Mouse (Mus musculus) CH12.LX (cell line): ENCODE results near the gene Tmco1. TPM values are rescaled to one million over a fixed set of nuclear protein-coding genes. Genes with fewer than 3 reads are reported as not detected.

Experiments
- DNase-seq: peaks from one replicate; pipeline ENCODE4 v3.0.0-alpha.2; 2013; ENCODE audit errors: extremely low read depth
- H3K27ac ChIP-seq: 2 replicates; pipeline ENCODE4 v1.5.1; 2012; ENCODE audit warnings: low read depth, mild to moderate bottlenecking, control low read depth, moderate library complexity; ENCODE audit not compliant: insufficient read depth
- H3K27me3 ChIP-seq: replicated peaks from 2 replicates; pipeline ENCODE3; 2012; ENCODE audit warnings: inconsistent platforms
- H3K36me3 ChIP-seq, 2 experiments: replicated peaks in 1 of 2; 2 replicates each; pipeline versions ENCODE3 to v1.6.1; 2012; ENCODE audit warnings: inconsistent platforms in 1 of 2, low read length in 1 of 2, mild to moderate bottlenecking in 1 of 2, mixed read lengths in 1 of 2, moderate library complexity in 1 of 2; ENCODE audit not compliant: control insufficient read depth in 1 of 2, insufficient read depth in 1 of 2
- H3K4me1 ChIP-seq, 2 experiments: 2 replicates each; pipeline ENCODE4 v1.6.1; 2012; ENCODE audit warnings: inconsistent platforms in 1 of 2, moderate library complexity in 1 of 2; ENCODE audit not compliant: insufficient read depth in 2 of 2, control insufficient read depth in 1 of 2
- H3K4me2 ChIP-seq: 2 replicates; pipeline ENCODE4 v1.6.1; 2012; ENCODE audit warnings: low read depth, mild to moderate bottlenecking, control low read depth; ENCODE audit not compliant: poor library complexity, insufficient read depth, severe bottlenecking
- H3K4me3 ChIP-seq, 3 experiments: fragments of 150-350 bp in 1 of 3; sonication (generic) in 1 of 3; replicated peaks in 1 of 3; 2 replicates each; pipeline versions ENCODE3 to v1.5.1; 2011 to 2012; ENCODE audit warnings: low read depth in 2 of 3, low read length in 2 of 3, mild to moderate bottlenecking in 2 of 3, moderate library complexity in 2 of 3, control low read depth in 1 of 3, improper control_type of control experiment in 1 of 3, inconsistent platforms in 1 of 3, mixed read lengths in 1 of 3; ENCODE audit not compliant: poor library complexity in 1 of 3
- H3K79me2 ChIP-seq: replicated peaks from 2 replicates; pipeline ENCODE4 v1.6.1; 2012; ENCODE audit warnings: mild to moderate bottlenecking, moderate library complexity; ENCODE audit not compliant: control insufficient read depth, poor library complexity, insufficient read depth, severe bottlenecking; ENCODE audit errors: extremely low read depth
- H3K9ac ChIP-seq: 2 replicates; pipeline ENCODE4 v1.6.1; 2012; ENCODE audit warnings: low read depth, mild to moderate bottlenecking, control low read depth, moderate library complexity; ENCODE audit not compliant: insufficient read depth
- H3K9me3 ChIP-seq: replicated peaks from 2 replicates; pipeline ENCODE3; 2012; ENCODE audit warnings: low read length, inconsistent platforms, mixed read lengths
- BHLHE40 ChIP-seq: IDR thresholded peaks from 2 replicates; pipeline ENCODE4 v1.6.1; 2011; ENCODE audit warnings: mild to moderate bottlenecking, low read depth, low read length, improper control_type of control experiment
- CHD2 ChIP-seq: IDR thresholded peaks from 2 replicates; pipeline ENCODE4 v1.6.1; 2011; ENCODE audit warnings: low read length, improper control_type of control experiment
- CTCF ChIP-seq, 2 experiments: IDR thresholded peaks in 1 of 2; conservative IDR thresholded peaks in 1 of 2; 2 replicates each; pipeline ENCODE4 v1.5.1; 2011 to 2012; ENCODE audit warnings: low read depth in 2 of 2, low read length in 2 of 2, improper control_type of control experiment in 1 of 2, inconsistent platforms in 1 of 2, mild to moderate bottlenecking in 1 of 2, moderate library complexity in 1 of 2
- E2F4 ChIP-seq: IDR thresholded peaks from 2 replicates; pipeline ENCODE4 v1.6.1; 2011; ENCODE audit warnings: low read depth, low read length, improper control_type of control experiment; ENCODE audit not compliant: insufficient replicate concordance
- ETS1 ChIP-seq: conservative IDR thresholded peaks from 2 replicates; pipeline ENCODE4 v1.6.1; 2012; ENCODE audit warnings: low read depth, mild to moderate bottlenecking, inconsistent platforms, low read length, improper control_type of control experiment, moderate library complexity
- HCFC1 ChIP-seq: IDR thresholded peaks from 2 replicates; pipeline ENCODE4 v1.6.1; 2012; ENCODE audit warnings: low read depth, mild to moderate bottlenecking, inconsistent platforms, low read length, improper control_type of control experiment
- JUN ChIP-seq: IDR thresholded peaks from 2 replicates; pipeline ENCODE4 v1.6.1; 2011; ENCODE audit warnings: low read depth, mild to moderate bottlenecking, low read length, improper control_type of control experiment, moderate library complexity; ENCODE audit not compliant: insufficient read depth
- JUND ChIP-seq: conservative IDR thresholded peaks from 2 replicates; pipeline ENCODE4 v1.6.1; 2011; ENCODE audit warnings: low read depth, low read length, improper control_type of control experiment
- MAFK ChIP-seq: IDR thresholded peaks from 2 replicates; pipeline ENCODE4 v1.6.1; 2011; ENCODE audit warnings: low read length, improper control_type of control experiment; ENCODE audit not compliant: insufficient replicate concordance
- MAX ChIP-seq: IDR thresholded peaks from 2 replicates; pipeline ENCODE4 v1.6.1; 2011; ENCODE audit warnings: low read length, improper control_type of control experiment
- MEF2A ChIP-seq: IDR thresholded peaks from 2 replicates; pipeline ENCODE4 v1.6.1; 2014; ENCODE audit warnings: low read depth, mild to moderate bottlenecking, inconsistent platforms, low read length, improper control_type of control experiment, borderline replicate concordance
- MXI1 ChIP-seq: IDR thresholded peaks from 2 replicates; pipeline ENCODE4 v1.6.1; 2011; ENCODE audit warnings: mild to moderate bottlenecking, low read depth, low read length, improper control_type of control experiment
- MYC ChIP-seq: IDR thresholded peaks from 2 replicates; pipeline ENCODE4 v1.6.1; 2011; ENCODE audit warnings: low read depth, mild to moderate bottlenecking, improper control_type of control experiment, low read length
- PAX5 ChIP-seq: IDR thresholded peaks from 2 replicates; pipeline ENCODE4 v1.6.1; 2012; ENCODE audit warnings: low read length, inconsistent platforms, mixed read lengths
- POLR2AphosphoS2 ChIP-seq: IDR thresholded peaks from 2 replicates; pipeline ENCODE4 v1.6.1; 2011; ENCODE audit warnings: low read depth, low read length, improper control_type of control experiment
- RAD21 ChIP-seq: IDR thresholded peaks from 2 replicates; pipeline ENCODE4 v1.6.1; 2011; ENCODE audit warnings: low read depth, mild to moderate bottlenecking, low read length, improper control_type of control experiment, moderate library complexity
- RCOR1 ChIP-seq: conservative IDR thresholded peaks from 2 replicates; pipeline ENCODE4 v1.6.1; 2012; ENCODE audit warnings: low read depth, mild to moderate bottlenecking, inconsistent platforms, low read length, improper control_type of control experiment
- SMC3 ChIP-seq: IDR thresholded peaks from 2 replicates; pipeline ENCODE4 v1.6.1; 2011; ENCODE audit warnings: low read depth, low read length, improper control_type of control experiment
- TBP ChIP-seq: conservative IDR thresholded peaks from 2 replicates; pipeline ENCODE4 v1.6.1; 2011; ENCODE audit warnings: low read depth, low read length, improper control_type of control experiment
- TCF12 ChIP-seq: IDR thresholded peaks from 2 replicates; pipeline ENCODE4 v1.6.1; 2014; ENCODE audit warnings: low read depth, mild to moderate bottlenecking, inconsistent platforms, low read length, improper control_type of control experiment
- USF2 ChIP-seq: conservative IDR thresholded peaks from 2 replicates; pipeline ENCODE4 v1.6.1; 2011; ENCODE audit warnings: low read depth, low read length, improper control_type of control experiment
- ZC3H11A ChIP-seq: IDR thresholded peaks from 2 replicates; pipeline ENCODE4 v1.6.1; 2012; ENCODE audit warnings: low read depth, mild to moderate bottlenecking, inconsistent platforms, low read length, improper control_type of control experiment
- dilution Hi-C: fragments of 300-500 bp; cut with MboI; formaldehyde crosslinking; loops from 2 replicates; pipeline ENCODE4 v1.14.3; 2020; ENCODE audit warnings: low sequenced_read_pairs; ENCODE audit not compliant: extremely low pct_unique_long_range_greater_than_20kb, extremely low pct_ligation_motif_present
- in situ Hi-C: fragments of 300-500 bp; cut with MboI; formaldehyde crosslinking; loops from 3 replicates; pipeline ENCODE4 v1.14.3; 2019; ENCODE audit warnings: low sequenced_read_pairs, low pct_ligation_motif_present, low pct_unique_long_range_greater_than_20kb, mixed read lengths
- polyA plus RNA-seq: library from polyadenylated mRNA; unstranded; fragments of >175 nt; gene quantifications from 2 replicates; pipeline ENCODE4 v1.2.1, GENCODE M21; 2012; ENCODE audit warnings: low read depth; ENCODE audit not compliant: insufficient read length
- total RNA-seq, 2 experiments: library from RNA; depleted of rRNA; stranded (reverse); fragments of 300-350 nt in 1 of 2; fragments of >200 nt in 1 of 2; gene quantifications; 2 replicates each; pipeline ENCODE4 v1.2.3; 2012 to 2014

The Tmco1 gene
- total and polyA plus RNA-seq, 3 experiments, result 80.6 to 153 (median 127) TPM

DNA sequence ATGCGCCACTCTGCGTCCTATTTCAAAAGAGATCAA, 23.0 kb upstream of the Tmco1 start, which contains the start of gene Uck2:
TSS of gene Uck2 (minus strand) at position 1 of the 36 bp plus-strand sequence.
- H3K79me2 ChIP-seq, result peaks cover 44% of the 10 kb centered on the region

DNA sequence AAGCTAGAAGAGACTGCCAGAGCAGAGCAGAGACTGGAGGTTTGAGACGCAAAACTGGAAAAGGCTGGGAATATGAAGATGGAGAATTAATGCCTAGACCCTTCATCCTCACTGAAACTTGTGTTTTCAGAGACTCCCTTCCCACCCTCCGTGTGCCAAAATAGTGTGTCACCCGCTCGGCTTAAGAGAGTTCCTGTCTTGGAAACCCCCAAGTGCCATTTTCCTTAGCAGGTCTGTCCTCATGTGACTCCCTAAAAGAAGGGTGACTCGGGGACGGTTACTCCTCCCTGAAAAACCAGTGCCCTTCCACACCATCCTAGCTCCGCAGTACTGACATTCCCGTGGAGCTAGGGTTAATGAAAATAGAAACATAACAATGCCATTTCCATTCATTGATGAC, 22.8 kb upstream of the Tmco1 start:
- dilution Hi-C loops, result no loop called here
- H3K9ac ChIP-seq, result peak overlapping the region; percentile 87

More for the DNA sequence above, 23.0 kb upstream of the Tmco1 start, which contains the start of gene Uck2:
- Histone ChIP-seq H3K36me3 (peaks cover 5 to 9% of the 10 kb centered on the region in 2 experiments), H3K27ac (peak within 1 kb of the TSS; percentile 79), H3K4me3 (peak within 1 kb of the TSS; percentile 76 to 91 (median 89)), H3K4me2 (peak within 1 kb of the TSS; percentile 87), H3K4me1 (peaks cover 6 to 25% of the 10 kb centered on the region in 2 experiments), H3K27me3 (no peaks in the 10 kb centered on the region), H3K9me3 (no peaks in the 10 kb centered on the region), H3K9ac (peak within 1 kb of the TSS; percentile 87)
- TF ChIP-seq RAD21 (no peak), USF2 (no peak), MEF2A (no peak), SMC3 (no peak), RCOR1 (no peak), MAX (no peak), POLR2AphosphoS2 (no peak), E2F4 (no peak), ZC3H11A (no peak), CTCF (conservative IDR thresholded peaks at IDR 0.05 in 1 of 2, IDR thresholded peaks at IDR 0.05 in 1 of 2; ENCODE audit: low read depth in 2 of 2, low read length in 2 of 2) (no peak), CHD2 (no peak)
- in situ Hi-C loops (no loop called here), dilution Hi-C loops (no loop called here)
- DNase-seq, result no peak

DNA sequence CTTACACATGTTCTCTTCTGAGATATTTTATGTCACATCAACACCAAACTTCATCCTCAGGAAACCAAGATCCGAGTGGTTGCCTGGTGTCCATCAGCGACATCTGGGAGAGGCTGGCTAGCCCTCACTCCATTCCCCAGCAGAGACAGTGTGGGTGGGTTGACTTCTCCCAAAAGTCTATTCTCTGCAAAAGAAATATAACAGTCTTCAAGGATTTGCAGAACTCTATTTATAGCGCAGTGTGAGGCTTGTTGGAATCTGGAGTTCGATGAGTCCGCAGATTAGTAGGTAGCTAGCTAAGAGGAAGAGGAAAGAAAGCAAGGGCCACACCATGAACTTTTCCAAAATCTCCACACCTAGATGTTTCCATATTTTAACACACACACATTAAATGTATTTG, 21.0 kb upstream of the Tmco1 start:
- Histone ChIP-seq H3K9me3 (no peaks in the 10 kb centered on the region), H3K79me2 (peaks cover 24% of the 10 kb centered on the region), H3K4me1 (peaks cover 0 to 6% of the 10 kb centered on the region in 2 experiments; a peak in 2 of 4 replicates), H3K27me3 (no peaks in the 10 kb centered on the region), H3K9ac (no peak overlapping the region), H3K27ac (no peak overlapping the region), H3K4me3 (no peak overlapping the region), H3K36me3 (no peaks in the 10 kb centered on the region)
- in situ Hi-C loops, result no loop called here
- dilution Hi-C loops, result no loop called here
- TF ChIP-seq TCF12 (no peak), MEF2A (no peak), JUND (no peak), MXI1 (no peak), MAFK (no peak), CHD2 (no peak), PAX5 (no peak), JUN (no peak), MYC (no peak), RCOR1 (no peak), ETS1 (no peak), HCFC1 (no peak), TBP (no peak), E2F4 (no peak)
- TF ChIP-seq, all 38 proteins: peak for 0
- DNase-seq, result no peak
- no peak overlapping the region for H3K4me2 ChIP-seq

More for the DNA sequence above, 22.8 kb upstream of the Tmco1 start:
- H3K79me2 ChIP-seq, result peaks cover 42% of the 10 kb centered on the region
- H3K27ac ChIP-seq, result no peak overlapping the region
- H3K27me3 ChIP-seq, result no peaks in the 10 kb centered on the region
- no peak for DNase-seq
- H3K4me3 ChIP-seq, result peak overlapping the region; percentile 39 to 91 (median 76)
- TF ChIP-seq BHLHE40, result peak; percentile 34; the same call in 1 of the 2 replicates
- 0 out of 2 replicates have a peak, but pooled peaks have one; percentile 26 for TF ChIP-seq MAX
- TF ChIP-seq TBP, result no peak
- H3K36me3 ChIP-seq, result peaks cover 3 to 6% of the 10 kb centered on the region in 2 experiments
- H3K4me1 ChIP-seq, result peaks cover 3 to 23% of the 10 kb centered on the region in 2 experiments
- in situ Hi-C loops, result no loop called here
- H3K4me2 ChIP-seq, result peak overlapping the region; percentile 87
- H3K9me3 ChIP-seq, result no peaks in the 10 kb centered on the region
